18 mouse cellular contexts compared by ENCODE assay signal in the genomic region with DNA sequence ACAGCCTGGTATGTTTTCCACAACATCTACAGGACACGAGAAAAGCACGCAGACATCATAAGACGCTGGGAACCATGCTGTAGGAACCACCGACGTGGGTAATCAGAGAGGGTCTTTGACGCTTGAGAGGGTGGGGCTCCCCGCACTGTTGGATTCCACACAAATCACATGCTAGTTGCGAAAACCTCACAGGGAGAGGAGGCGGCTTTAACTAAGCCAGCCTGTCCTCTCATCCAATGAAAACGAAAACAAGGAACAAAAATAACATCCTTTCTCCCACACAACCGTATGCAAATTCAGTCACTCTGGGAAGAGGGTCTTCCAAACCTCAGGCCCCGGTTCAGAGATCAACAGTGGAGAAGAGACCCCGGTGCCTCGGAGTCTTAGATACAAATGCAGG.
"Had no signal": no experiment of that assay in that cellular context is flagged by ENCODE, and none has a peak within 500 bp of the region (broad histone marks: within the 10 kb centered on the region; RNA-seq: fewer than 3 reads in every experiment).

No protein-coding gene starts in this region.

- H3K9me3 ChIP-seq: midbrain, embryonic 10.5 days; midbrain, embryonic 12.5 days; neural tube, embryonic 15.5 days had no signal

- H3K27ac ChIP-seq: midbrain, embryonic 10.5 days; midbrain, embryonic 12.5 days; neural tube, embryonic 13.5 days; neural tube, embryonic 15.5 days had no signal

- ATAC-seq: midbrain, embryonic 16.5 days had no signal

- H3K27me3 ChIP-seq: neural tube, embryonic 13.5 days; neural tube, embryonic 15.5 days had no signal

- H3K36me3 ChIP-seq: midbrain, embryonic 10.5 days; midbrain, embryonic 12.5 days; neural tube, embryonic 15.5 days had no signal

- H3K4me1 ChIP-seq: midbrain, embryonic 10.5 days; midbrain, embryonic 12.5 days; neural tube, embryonic 13.5 days; neural tube, embryonic 15.5 days had no signal

- DNase-seq: lung, adult 18-20 months; lung, embryonic 14.5 days; lung, postnatal 10 days; lung, postnatal 4 days; midbrain, embryonic 14.5 days; retina, postnatal 1 day; right cerebral cortex, postnatal 25 days; right cerebral cortex, postnatal 4 days; spleen, adult 18-20 months; thymus, adult 2 months; thymus, postnatal 25 days; thymus, postnatal 4 days had no signal

- H3K4me3 ChIP-seq: midbrain, embryonic 10.5 days; midbrain, embryonic 12.5 days; myocyte; neural tube, embryonic 13.5 days; neural tube, embryonic 15.5 days had no signal
